Mouse (Mus musculus) cortical plate, adult 2 months (tissue): ENCODE results near the gene Abhd17c. TPM values are rescaled to one million over a fixed set of nuclear protein-coding genes. Genes with fewer than 3 reads are reported as not detected.
A peak's percentile ranks its signal among the peaks of the same experiment; 100 is the strongest.

Source experiments
- H3K27ac ChIP-seq: fragments of 200-500 bp; 2 replicates; pipeline ENCODE4 v1.5.1; 2012; ENCODE audit warnings: low read length, control low read depth, inconsistent platforms; ENCODE audit not compliant: insufficient read depth
- H3K4me1 ChIP-seq: fragments of 200-500 bp; 2 replicates; pipeline ENCODE4 v1.6.1; 2011; ENCODE audit warnings: low read length; ENCODE audit not compliant: control insufficient read depth, insufficient read depth
- H3K4me3 ChIP-seq: fragments of 200-500 bp; 2 replicates; pipeline ENCODE4 v1.5.1; 2011; ENCODE audit warnings: mild to moderate bottlenecking, low read length, control low read depth; ENCODE audit not compliant: insufficient read depth
- CTCF ChIP-seq: fragments of 200-500 bp; IDR thresholded peaks from 2 replicates; pipeline ENCODE4 v1.5.1; 2011; ENCODE audit warnings: mild to moderate bottlenecking, control low read depth, low read length; ENCODE audit not compliant: insufficient read depth; ENCODE audit errors: extremely low read depth
- POLR2A ChIP-seq: fragments of 200-500 bp; IDR thresholded peaks from 2 replicates; pipeline ENCODE4 v1.6.1; 2011; ENCODE audit warnings: mild to moderate bottlenecking, low read length, control low read depth; ENCODE audit not compliant: insufficient read depth; ENCODE audit errors: extremely low read depth
- polyA plus RNA-seq: library from polyadenylated mRNA; depleted of rRNA; stranded (reverse); fragments of >200 nt; gene quantifications from 2 replicates; pipeline ENCODE4 v1.2.3, GENCODE M21; 2012; rRNA removed

Abhd17c gene
- polyA plus RNA-seq, 1 experiment = 33.2 TPM

GRCm38 (mm10) chr7:84088971-84089370, 62.7 kb downstream of the Abhd17c start:
- H3K4me3 ChIP-seq = no peak overlapping the region
- TF ChIP-seq POLR2A (no peak), CTCF (peak; percentile 77)
- no peak overlapping the region for H3K27ac ChIP-seq

GRCm38 (mm10) chr7:84088191-84088590, 63.5 kb downstream of the Abhd17c start:
- Histone ChIP-seq H3K27ac (no peak overlapping the region), H3K4me3 (no peak overlapping the region), H3K4me1 (no peaks in the 10 kb centered on the region)
- TF ChIP-seq POLR2A (no peak), CTCF (no peak)

More at GRCm38 (mm10) chr7:84088971-84089370, 62.7 kb downstream of the Abhd17c start:
- H3K4me1 ChIP-seq = no peaks in the 10 kb centered on the region

- Histone ChIP-seq H3K4me3 (peak within 1 kb of the TSS; percentile 64), H3K4me1 (no peaks in the 10 kb centered on the region), H3K27ac (no peak within 1 kb of the TSS)
- TF ChIP-seq CTCF (peak; percentile 57), POLR2A (0 out of 2 replicates have a peak, but pooled peaks have one; percentile 30)
These were observed 65.5 kb downstream of the Abhd17c start, which contains the start of gene Cemip for GRCm38 (mm10) chr7:84086039-84086829. Gene Cemip, minus strand, starts transcription at chr7:84086502.

- no peak for TF ChIP-seq POLR2A
- TF ChIP-seq CTCF = no peak
- Histone ChIP-seq H3K27ac (no peak overlapping the region), H3K4me3 (peak overlapping the region; percentile 64), H3K4me1 (no peaks in the 10 kb centered on the region)
These were observed 66.4 kb downstream of the Abhd17c start for GRCm38 (mm10) chr7:84085049-84085945.

GRCm38 (mm10) chr7:84077257-84078013, 74.3 kb downstream of the Abhd17c start:
- TF ChIP-seq CTCF (no peak), POLR2A (no peak)
- H3K27ac ChIP-seq = no peak overlapping the region
- H3K4me1 ChIP-seq = peaks cover 2% of the 10 kb centered on the region; the same call in 1 of the 2 replicates
- no peak overlapping the region for H3K4me3 ChIP-seq

GRCm38 (mm10) chr7:84074266-84074665, 77.4 kb downstream of the Abhd17c start:
- no peak overlapping the region for H3K4me3 ChIP-seq
- TF ChIP-seq CTCF (no peak), POLR2A (no peak)
- H3K4me1 ChIP-seq = peaks cover 2% of the 10 kb centered on the region; the same call in 1 of the 2 replicates
- no peak overlapping the region for H3K27ac ChIP-seq

GRCm38 (mm10) chr7:84073856-84074255, 77.8 kb downstream of the Abhd17c start:
- H3K4me3 ChIP-seq = no peak overlapping the region
- peaks cover 2% of the 10 kb centered on the region; the same call in 1 of the 2 replicates for H3K4me1 ChIP-seq
- H3K27ac ChIP-seq = no peak overlapping the region
- TF ChIP-seq CTCF = no peak

GRCm38 (mm10) chr7:84068931-84069330, 82.8 kb downstream of the Abhd17c start:
- TF ChIP-seq POLR2A = no peak
- TF ChIP-seq CTCF = no peak
- H3K27ac ChIP-seq = no peak overlapping the region

GRCm38 (mm10) chr7:84059799-84060198, 91.9 kb downstream of the Abhd17c start:
- TF ChIP-seq POLR2A (no peak), CTCF (no peak)
- Histone ChIP-seq H3K27ac (no peak overlapping the region), H3K4me1 (peaks cover 3% of the 10 kb centered on the region), H3K4me3 (no peak overlapping the region)

More at GRCm38 (mm10) chr7:84068931-84069330, 82.8 kb downstream of the Abhd17c start:
- Histone ChIP-seq H3K4me3 (no peak overlapping the region), H3K4me1 (no peaks in the 10 kb centered on the region)

Other genes with a start within 250 kb of the Abhd17c start
- gene Cemip, start 65.4 kb downstream of the Abhd17c start, polyA plus RNA-seq = 5.8 and 6.4 TPM in 2 replicates